Mouse (Mus musculus) embryonic fibroblast, embryonic 13.5 days (primary cell): ENCODE data around the gene Rnf151.

Experiments
- CTCF ChIP-seq: IDR thresholded peaks from 2 replicates; pipeline ENCODE4 v1.5.1; 2011; ENCODE audit warnings: mild to moderate bottlenecking, control low read depth, low read length, moderate library complexity, borderline replicate concordance; ENCODE audit not compliant: insufficient read depth
- POLR2A ChIP-seq: IDR thresholded peaks from 2 replicates; pipeline ENCODE4 v1.6.1; 2011; ENCODE audit warnings: low read depth, mild to moderate bottlenecking, control low read depth, low read length, moderate library complexity

DNA sequence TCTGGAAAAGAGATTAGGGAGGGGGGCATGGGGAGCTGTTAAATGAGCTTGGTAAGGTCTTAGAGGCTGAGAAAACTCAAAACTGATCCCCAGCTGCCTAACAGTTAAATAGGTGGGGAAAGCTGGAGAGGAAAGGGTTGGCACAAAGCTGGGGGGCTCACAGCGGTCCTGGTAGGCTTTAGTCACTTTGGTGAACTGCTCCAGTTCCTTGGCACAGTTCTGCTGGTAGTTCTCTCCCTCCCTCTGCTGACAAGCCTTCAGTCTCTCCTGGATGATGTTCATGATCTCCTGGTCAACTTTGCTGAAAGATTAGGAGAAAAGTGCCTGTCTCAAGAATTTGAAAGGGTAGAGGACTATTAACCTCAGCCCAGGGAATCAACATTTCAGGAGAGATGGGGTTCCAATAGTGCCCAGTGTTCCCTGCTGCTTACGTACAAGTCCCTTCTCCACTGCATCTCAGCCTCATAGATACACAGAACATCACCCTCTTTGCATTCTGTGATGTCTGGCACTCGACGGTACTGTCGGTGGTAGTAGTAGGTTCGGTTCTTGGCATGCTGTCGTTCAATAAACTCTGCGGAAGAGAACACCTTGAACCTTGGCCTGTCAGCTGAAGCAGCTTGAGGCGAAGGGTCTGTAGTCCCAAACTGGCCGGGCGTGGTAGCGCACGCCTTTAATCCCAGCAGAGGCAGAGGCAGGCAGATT is 4.5 kb upstream of the Rnf151 start:
- TF ChIP-seq CTCF: no peak
- peak; percentile 72 for TF ChIP-seq POLR2A
